Mouse (Mus musculus) megakaryocyte progenitor cell, adult 5-6 weeks (primary cell): Measurements from ENCODE around the gene Kcnma1. TPM values are rescaled to one million over a fixed set of nuclear protein-coding genes. Genes with fewer than 3 reads are reported as not detected.

Source experiments
- ATAC-seq: replicated peaks from 2 replicates; pipeline ENCODE4 v1.8.0; 2016; ENCODE audit warnings: mild to moderate bottlenecking, moderate TSS enrichment, inconsistent platforms; ENCODE audit not compliant: poor library complexity
- total RNA-seq, 2 experiments: library from RNA; stranded (forward) in 1 of 2; stranded (reverse) in 1 of 2; fragments of 157-497, 149-512 nt in 1 of 2; fragments of 200-1000 nt in 1 of 2; gene quantifications; 2 replicates each; pipeline versions ENCODE4 v1.2.3 to v1.2.4; 2015 to 2017

Gene Kcnma1
- total RNA-seq, 2 experiments from 2014 or later: not detected

DNA sequence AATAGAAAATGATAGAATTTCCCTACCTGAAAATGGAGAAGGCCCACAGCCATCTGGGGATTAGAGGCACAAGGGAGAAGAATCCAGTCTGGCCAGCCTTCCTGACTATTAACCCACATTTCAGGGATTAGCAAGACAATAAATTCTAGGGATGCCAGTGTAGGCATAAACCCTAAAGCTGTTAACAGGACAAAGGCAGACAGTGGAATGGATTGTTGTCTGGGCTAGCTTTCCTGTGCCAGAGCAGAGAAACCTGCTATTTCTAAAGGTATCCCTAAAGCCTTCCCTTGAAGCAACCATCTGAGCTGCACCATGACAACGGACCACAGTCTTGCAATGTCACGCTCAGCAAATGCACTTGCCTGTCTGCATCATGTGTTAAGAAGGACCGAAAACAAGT is 642.3 kb downstream of the Kcnma1 start:
- ATAC-seq: no peak

GRCm38 (mm10) chr14:23360491-23360995 is 653.7 kb downstream of the Kcnma1 start:
- ATAC-seq: no peak

GRCm38 (mm10) chr14:23358776-23359175 is 655.5 kb downstream of the Kcnma1 start:
- ATAC-seq: no peak

DNA sequence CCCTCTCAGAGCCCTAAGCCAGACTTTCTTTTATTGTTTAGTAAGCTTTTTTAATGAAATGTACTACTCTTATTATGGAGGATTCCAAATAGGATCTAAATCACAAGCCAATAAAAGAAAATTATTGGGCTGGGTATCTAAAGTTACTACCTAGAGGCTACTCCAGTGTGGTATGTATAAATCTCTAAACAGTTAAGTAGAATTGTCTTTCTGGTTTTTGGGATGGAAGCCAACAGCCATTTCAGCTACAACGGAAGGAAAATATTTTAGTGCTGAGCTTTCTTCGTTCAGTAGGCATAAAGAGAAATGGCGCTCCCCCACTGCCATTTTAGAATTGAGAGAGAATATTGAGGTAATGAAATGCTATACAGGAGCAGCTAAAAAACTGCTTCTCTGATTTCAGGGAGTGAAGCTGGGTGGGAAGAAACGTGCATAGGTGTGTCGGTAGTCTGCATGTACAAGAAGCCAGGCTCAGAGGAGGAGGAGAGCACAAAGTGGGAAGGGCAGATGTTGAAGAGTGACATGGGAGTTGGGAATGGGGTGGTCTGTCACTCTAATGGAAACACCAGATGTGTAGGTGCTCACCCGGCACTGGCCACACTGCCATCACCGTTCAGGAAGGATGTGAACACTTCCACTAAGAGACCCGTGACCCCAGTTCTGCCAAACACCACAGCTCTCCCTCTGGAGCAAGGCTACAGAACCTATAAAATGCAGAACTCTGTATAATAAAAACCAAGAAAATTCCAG is 656.6 kb downstream of the Kcnma1 start:
- no peak for ATAC-seq

- no peak for ATAC-seq
Measured at GRCm38 (mm10) chr14:23326786-23327185, 687.5 kb downstream of the Kcnma1 start.

GRCm38 (mm10) chr14:23305288-23305687 is 709.0 kb downstream of the Kcnma1 start:
- ATAC-seq: no peak

DNA sequence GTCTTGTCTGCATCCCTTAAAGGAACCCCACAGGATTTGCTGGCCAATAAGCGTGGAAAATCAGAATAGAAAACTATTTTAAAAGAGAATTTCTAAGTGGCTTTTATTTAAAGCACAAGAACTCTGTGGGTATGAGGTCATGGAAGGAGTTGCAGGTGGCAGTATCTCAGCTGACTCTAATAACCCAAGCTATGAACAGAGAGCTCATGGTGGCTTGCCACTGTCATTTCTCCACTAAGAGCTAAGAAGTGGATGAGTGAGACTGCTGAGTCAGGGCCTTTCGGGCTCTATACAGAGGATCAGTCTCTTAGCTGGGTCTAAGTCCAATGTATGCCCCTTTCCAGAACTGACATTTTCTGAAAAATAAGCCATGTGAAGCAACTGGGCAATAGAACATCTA is 713.8 kb downstream of the Kcnma1 start:
- no peak for ATAC-seq

DNA sequence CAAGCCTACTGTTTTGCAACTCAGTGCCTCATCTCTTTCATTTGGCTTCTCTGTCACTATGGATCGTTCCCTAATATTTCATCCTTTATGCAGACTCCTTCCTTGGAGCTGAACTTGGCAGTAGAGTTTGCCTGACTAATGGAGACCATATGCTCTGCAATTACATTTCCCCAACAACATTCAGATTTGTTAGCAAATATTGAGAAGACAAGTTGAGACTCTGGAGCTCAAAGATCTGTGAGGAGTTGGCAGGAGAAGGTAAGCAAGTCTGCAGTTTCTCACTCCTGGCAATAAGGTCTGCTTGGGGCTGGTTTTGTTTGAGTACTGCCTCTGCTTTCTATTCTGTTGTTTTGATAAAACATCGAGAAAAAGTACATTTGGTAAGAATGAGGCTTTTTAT is 723.7 kb downstream of the Kcnma1 start:
- ATAC-seq: no peak

GRCm38 (mm10) chr14:23266554-23267309 is 747.6 kb downstream of the Kcnma1 start:
- ATAC-seq: peak; percentile 52; the same call in 1 of the 2 replicates

GRCm38 (mm10) chr14:23253154-23253553 is 761.1 kb downstream of the Kcnma1 start:
- ATAC-seq: no peak

DNA sequence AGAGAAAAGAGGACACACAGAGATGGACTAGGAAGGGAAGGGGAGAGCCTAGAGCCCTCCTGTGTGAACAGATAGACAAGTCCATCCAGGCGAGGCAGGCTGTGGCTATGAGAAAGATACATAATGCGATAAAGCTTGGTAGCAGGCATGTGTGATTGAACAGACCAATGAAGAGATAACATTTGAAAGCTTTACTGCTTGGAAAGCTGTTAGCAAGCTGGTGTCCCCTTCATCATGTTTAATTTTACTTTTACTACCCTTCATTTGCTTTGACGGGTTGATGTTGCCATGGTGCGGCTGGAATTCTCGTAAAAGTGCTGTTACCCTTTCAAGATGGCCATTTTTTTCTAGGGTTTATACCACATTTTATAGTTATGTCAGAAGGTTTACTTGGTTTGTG is 769.8 kb downstream of the Kcnma1 start:
- ATAC-seq: no peak

DNA sequence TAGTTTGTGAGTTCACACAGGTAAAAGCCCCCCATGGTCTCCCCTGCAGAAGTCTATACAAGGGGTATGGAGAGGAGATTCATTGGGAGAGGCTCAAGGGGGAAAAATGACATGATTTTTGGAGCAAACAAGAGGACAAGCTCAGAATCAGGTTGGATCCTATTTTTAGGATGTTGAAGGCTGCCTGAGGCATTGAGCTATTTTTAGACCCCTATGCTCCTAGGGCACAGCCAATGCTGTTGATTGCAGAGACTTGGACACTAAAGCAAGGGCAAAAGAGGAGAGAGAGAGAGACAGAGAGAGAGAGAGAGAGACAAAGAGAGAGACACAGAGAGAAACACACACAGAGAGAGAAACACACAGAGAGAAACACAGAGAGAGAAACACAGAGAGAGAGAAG is 770.4 kb downstream of the Kcnma1 start:
- no peak for ATAC-seq

Other genes starting within 250 kb of the Kcnma1 start
- gene Dlg5, start 231.4 kb upstream of the Kcnma1 start, total RNA-seq (2015): not detected in 2 replicates
- 1.1 TPM in 1 of 2 replicates, not detected in the other for gene Dlg5, start 231.4 kb upstream of the Kcnma1 start, total RNA-seq (2017)